Mouse (Mus musculus) heart, adult 9 months (tissue): Measurements from ENCODE around the gene Sumo3.
A peak's percentile ranks its signal among the peaks of the same experiment; 100 is the strongest.

Source experiments
- DNase-seq, 2 experiments: peaks; one replicate each; pipeline ENCODE4 v3.0.0; 2022; ENCODE audit warnings: low spot score in 2 of 2

Sumo3 gene

DNA sequence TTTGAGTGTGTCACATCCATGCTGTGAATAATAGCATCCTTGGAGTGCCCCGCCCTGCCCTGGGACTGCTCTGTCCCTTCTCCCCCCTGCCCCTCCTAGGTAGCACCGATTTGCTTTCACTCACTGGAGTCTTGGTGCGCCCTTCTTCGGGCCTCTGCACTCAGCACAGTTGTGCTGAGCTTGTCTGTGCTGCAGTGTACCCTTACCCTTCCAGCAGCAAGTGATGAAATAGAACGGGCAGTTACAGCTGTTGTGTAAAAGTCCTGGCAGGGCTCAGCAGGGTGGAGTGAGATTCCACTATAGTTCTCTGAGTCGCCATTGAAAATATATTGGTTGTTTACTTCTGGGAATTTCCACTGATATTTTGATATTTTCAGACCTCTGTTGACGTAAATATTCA lies 20.1 kb downstream of the Sumo3 start:
- no peak for DNase-seq

DNA sequence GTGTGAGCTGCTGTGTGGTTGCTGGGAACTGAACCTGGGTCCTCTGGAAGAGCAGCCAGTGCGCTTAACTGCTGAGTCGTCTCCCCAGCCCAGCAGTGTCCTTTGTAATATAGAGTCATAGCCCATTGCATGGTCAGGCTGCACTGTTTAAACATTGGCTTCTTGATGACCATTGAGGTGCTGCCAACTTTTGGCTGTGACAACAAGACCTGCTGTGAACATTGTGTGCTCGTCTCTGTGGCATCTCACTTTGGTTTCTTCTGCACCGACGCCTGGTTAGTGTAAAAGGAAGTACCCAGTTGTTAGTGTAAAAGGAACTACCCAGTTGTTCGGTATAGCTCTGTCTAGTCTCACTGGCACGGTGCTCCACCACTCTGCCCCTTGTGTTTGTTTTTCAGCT lies 20.7 kb downstream of the Sumo3 start:
- no peak for DNase-seq

DNA sequence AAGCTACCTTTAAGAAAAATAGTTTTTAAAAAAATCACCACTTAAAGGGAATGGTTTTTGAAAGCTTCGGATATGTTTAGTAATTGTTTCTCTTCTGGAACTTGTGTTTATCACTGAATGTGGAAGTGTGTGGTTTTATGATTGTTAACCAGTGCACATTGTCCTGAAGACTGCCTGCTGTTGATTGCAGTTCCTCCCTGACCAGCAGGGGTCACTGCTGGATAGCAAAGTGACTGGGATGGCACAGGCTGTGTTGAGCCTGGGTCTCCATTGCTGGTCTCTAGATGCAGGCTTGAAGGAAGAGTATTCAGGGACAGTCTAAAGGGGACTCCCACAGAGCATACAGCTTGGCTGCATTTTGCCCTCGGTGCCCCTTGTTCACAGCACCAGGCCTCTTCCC lies 21.6 kb downstream of the Sumo3 start:
- peak; percentile 63 to 80 for DNase-seq

DNA sequence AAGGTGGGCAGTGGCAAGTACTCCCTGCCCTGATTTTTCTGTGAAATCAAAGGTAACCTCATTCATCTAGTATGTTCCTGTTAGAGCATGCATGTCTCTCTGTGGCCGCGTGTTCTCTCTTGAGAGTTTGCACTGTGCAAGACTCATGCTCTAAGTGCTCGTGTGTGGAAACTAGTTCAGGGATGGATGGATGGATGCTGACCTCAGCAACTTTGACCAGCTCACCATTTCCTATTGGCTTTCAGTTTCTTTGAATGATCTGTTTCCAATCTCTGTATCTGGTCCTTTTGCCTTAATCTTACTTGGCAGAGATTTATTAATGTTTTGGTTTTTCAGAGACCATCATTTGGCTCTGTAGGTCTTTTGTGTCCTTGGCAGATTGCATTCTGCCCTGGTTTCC lies 23.3 kb downstream of the Sumo3 start:
- DNase-seq, result no peak

DNA sequence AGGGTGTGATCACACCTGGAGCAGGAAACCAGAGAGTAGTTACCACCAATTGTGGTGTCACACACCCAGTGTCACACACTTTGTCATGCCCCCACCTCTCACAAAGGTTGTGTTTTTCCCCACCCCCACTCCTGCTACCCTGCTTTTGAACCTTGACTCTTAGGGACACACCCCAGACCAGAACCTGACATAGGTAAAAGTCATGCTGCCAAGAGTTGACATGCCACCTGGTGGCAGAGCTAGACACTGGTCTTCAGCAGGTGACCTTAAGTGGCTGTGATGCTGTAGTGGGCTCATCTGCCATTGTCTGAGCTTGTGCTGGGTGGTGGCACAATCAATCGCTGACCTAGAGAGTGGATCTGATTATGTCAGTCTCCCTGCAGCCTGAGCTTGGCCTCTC lies 24.1 kb downstream of the Sumo3 start:
- DNase-seq, result no peak

DNA sequence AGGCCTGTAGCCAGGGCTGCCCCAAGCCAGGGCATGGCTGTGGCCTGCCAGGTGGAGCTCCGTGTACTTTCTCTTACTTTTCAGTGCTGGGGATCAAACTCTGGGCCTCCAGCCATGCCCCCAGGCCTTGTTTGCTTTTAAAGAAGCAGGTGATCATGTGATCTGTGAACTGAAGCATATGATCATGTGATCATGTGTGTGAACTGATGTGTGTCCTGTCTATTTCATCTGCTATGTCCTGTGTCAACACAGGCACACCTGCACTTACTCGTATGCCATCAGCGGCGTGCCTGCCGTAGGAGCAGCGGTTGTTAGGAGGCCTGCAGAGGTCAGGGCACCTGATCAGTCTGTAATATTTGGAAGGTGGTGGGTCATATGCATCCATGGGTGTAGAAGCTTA lies 28.1 kb downstream of the Sumo3 start:
- DNase-seq, result no peak

DNA sequence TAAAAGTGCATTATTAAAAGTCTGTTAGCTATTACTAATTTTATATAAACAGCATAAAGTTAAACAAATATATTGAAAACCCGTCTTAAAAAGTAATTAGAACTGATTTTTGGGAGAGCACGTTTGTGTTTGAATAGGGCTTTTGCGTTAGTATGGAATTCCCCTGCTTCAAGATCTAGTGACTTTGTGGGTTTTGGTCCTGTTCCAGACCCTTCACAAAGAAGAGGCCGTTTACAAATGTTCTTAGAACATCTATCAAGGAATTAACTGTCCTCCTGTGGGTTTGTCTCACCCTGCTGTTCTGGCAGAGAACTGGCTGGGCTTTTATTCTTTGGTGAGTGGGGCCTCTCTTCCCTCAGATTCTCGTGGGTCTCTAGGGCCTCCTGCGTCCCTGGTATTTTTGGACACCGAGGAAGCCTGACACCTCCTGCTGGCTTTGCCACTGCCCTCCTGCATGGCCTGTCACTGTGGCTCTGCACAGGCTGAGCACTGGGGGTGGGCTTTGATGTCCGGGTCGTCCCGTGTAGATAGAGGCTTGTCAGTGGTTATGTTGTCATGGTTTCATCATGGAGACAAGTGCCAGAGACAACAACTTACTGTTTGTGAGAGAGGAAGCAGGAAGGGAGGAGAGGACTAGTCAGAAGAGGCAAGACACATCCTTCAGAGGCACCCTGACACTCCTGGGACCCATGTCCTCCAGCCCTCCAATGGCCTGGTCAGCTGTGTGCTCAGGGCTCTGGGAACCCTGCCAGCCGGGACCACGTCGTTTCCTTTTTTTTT lies 28.7 kb downstream of the Sumo3 start:
- DNase-seq, result peak; percentile 37 to 64

DNA sequence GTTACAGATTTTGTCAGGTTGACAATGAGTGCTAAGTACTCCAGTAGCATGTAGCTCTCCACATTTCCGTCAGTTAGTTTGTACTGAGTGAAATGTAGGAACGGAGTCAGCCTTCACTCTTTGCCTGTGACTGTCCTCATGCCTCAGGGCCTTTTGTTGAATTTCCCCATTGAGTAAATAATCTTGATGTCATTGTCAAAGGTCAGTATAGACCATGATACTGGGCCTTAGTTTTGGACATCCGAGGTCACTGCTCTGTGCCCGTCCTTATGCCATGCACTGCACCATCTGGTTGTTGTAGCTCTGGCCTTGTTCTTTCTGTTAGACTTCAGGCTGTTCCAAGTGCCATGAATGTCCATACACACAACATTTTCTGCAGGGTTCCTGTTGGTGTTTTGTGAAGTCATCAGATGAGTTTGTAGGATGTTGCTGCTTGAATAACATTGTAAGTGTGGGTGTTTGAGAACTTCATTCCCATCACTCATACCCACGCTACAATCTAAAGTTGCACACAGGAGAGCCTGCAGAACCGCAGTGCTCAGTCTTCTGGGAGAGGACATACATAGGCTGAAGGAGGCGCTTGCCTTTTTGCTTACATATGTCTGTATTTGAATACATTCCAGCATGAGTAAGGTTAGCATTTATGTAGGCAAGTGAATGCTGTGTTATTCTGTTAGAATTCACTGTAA lies 30.5 kb downstream of the Sumo3 start:
- DNase-seq, result no peak

DNA sequence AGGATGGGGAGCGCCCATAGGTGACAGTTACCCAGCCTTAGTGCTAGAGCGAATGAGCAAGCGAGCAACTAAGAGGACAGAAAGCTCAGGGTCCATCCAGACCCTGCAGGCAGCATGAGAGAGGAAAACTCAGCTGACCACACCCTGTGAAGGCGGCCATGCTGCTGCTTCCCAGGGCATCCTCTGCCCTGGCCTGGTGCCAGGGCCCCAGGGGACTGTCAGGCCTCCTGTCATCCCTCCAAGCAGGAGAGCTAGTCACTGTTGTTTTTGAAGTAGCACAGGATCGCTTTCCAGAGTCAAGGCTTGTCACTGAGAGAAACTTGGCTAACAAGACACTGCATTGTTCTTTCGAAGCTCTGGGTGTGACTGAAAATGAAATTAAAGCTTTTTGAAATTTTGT lies 33.1 kb downstream of the Sumo3 start:
- DNase-seq, result peak; percentile 28 to 37

DNA sequence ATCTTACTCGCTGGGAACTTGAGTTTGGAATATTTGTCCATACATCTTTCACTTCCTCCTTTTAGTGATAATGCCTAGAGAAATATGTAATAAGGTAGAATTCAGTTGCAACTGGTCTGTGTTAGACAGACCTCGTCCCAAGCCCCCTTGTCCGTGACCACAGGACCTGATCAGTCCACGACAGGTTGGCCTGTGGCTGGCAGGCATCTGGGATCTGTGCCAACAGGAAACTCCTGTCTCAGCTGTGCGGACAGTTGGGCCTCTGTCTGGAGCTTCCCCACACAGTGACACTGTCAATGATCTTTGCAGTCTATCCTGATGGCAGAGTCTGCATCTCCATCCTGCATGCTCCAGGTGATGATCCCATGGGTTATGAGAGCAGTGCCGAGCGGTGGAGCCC lies 37.3 kb downstream of the Sumo3 start:
- DNase-seq, result no peak

DNA sequence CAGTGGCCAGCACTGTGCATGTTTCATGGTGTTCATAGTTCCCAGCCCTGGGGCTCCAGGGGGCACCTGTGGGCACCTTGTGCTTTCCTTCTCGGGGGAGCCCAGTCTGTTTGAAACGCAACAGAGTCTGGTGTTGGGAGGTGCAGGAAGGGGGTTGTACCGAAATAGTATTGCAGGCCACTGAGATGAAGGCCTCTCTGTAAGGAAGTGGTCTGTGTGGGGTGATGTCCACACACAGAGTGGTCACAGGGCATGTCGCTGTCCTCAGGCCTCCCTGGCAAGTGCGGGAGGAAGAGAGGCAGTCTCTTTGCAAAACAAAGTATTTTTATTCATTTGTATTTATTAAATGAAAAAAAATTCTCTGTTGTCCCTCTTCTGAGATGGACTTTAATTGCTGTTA lies 39.7 kb downstream of the Sumo3 start:
- no peak for DNase-seq

DNA sequence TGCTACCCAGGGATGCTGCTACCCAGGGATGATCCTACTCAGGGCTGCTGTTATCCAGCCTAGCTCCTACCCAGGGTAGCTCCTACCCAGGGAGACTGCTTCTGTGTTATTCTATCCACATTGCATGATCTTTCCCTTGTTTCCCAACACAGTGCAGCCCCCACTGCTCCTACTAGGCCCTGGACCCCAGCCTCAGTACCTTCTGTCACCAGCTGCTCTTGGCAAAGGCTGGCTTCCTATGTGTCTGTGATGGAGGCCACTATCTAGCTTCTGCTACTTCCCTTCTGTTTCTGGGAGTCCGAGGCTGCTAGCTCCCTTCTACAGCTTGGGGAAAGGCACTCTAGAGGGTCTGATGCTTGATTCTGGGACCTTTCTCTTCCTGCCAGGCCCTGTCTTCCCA lies 41.6 kb downstream of the Sumo3 start:
- no peak for DNase-seq

DNA sequence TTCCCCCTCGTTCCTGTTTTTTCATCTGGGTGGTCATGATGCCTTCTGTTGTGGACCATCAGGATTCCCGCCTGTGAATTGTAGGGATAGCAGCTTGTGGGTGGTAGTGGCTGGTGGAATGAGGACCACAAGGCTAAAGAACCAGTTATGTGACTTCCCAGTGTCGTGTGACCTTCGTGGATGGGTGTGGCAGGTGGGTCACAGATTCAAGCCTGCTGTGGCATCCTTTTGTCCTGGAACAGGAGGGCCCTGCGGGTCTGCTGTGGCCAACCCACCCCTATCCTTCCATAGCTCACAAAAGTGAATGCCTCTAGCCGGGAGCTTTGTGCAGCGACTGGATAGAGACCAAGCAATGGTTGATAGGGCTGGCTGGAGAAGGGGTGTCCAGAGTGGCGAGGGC lies 42.0 kb downstream of the Sumo3 start:
- no peak for DNase-seq

DNA sequence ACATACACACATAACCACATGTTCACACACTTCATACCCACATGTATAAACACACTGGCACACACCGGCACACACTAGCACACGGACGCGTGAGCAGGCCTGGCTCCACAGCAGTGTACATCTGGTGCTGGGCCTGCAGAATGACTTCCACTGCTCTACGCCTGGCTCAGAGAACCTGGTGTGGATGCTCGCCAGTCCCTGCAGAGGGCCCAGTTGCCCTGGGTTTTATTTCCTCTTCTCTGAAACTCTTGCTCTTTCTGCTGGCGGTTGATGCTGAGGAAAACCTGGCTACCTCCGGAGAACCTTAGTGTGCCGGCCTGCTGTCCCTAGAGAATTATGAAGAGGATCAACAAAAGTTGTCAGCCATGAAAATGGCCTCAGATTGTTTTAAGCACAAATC lies 46.1 kb downstream of the Sumo3 start:
- no peak for DNase-seq

DNA sequence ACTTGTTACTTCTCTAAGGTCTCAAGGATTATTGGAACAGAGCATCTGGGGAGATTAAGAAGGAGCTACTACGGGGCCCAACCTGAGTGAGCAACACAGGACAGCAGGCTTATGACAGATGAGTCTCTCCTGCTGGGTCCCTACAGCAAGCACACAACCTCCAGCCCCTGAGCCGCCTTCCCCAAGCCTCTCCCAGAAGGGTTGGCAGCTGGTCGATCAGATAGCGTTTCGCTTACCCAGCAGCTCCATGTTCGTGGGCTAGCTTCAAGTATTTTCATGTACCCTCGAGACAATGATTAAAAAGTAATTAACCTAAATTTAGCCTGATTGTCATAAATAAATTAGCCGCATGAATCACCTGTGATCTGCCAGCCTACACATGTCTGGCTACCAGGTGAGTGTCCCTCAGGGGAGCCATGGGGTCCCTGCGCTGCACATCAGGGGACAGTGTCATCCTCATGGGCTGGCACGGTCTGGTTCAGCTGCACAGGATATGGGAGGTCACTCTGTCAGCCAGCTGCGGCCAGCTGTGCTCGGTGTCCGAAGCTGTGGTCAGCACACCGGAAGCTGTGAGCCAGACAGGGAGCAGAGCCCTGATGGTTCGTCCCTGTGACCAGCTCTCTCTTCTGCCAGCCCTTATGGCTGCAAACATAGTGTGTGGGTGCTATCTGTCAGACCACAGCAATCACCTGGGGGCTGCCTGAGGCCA lies 52.5 kb downstream of the Sumo3 start:
- peak; percentile 48 to 56 for DNase-seq

DNA sequence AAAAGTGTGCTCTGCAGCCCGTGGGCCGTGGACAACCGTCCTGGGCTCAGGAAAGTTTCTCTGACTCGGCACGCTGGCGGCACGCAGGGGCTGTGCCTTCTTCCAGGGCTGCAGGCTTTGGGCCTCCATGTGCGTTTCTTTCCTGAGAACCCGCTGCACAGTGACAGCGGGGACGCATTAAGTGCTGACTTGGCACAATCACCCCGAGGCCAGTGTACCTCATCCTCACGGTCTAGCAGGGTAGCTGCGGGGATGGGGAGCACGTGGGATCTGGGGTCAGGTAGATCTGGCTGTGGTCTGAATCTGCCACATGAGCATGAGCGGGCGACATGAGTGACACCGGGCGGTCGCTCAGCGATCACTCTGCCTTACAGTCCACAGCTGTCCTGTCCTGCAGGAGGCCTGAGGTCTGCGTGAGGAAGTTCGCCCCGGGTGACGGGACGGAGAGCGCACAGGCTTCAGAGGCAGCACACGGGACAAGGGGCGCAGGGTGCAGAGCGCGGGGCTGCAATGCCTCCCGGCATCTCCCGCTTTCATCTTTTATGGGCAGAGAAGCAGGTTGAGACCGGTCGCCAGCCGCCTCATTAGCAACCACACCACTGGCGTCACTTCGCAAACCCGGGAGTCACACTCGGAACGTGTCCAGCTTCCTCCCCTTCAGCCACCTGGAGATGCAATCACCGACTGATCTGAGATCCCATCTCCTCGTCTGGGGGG lies 58.2 kb downstream of the Sumo3 start:
- DNase-seq, result no peak

DNA sequence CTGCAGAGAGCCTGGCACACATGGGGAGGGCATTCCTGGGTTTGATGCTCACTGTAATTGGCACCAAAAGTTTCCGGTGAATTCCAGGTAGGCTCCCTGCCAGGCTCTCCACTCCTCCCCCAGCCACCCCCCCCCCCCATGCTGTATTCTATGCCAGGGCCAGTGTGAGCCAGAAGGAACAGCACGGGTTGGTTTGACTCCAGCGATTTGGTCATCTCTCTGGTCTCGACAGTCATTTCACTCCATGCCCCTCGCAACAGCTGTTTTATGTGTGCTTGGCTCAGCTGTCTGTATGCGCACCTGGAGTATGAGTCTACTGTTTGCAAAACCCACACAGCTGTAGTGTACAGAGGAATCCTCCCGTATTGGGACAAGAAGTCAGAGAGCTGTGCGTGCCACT lies 60.4 kb downstream of the Sumo3 start:
- DNase-seq, result no peak

DNA sequence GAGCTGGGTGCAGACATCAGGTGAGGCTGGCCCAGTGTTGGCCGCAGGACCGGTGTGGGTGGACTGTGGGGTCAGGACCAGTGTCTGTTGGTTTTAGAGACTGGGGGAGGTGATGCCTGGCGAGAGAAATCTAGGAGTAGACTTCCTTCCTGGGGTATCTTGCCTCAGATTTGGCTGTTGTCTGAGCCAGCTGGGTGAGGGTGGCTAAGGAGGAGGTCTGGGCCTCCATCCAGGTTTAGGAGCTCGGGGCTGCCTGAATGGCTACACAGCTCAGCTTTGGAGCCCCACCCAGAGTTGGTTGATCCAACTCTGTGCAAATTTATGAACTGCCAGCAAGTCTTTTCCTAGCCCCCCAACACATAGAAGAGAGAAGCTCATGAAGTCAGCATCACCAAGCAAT lies 61.5 kb downstream of the Sumo3 start:
- no peak for DNase-seq
